Mouse (Mus musculus): ENCODE results near the gene Plxnc1. TPM values are rescaled to one million over a fixed set of nuclear protein-coding genes. Genes with fewer than 3 reads are reported as not detected.
A peak's percentile ranks its signal among the peaks of the same experiment; 100 is the strongest.

Plxnc1 gene
- total RNA-seq, 1 experiment = 1.1 TPM

- H3K36me3 ChIP-seq (ENCODE audit: control insufficient read depth, insufficient read depth, low read length, poor library complexity, severe bottlenecking) = no peaks in the 10 kb centered on the region
- no peak overlapping the region for H3K9ac ChIP-seq (ENCODE audit: insufficient read depth, low read depth, low read length, poor library complexity, severe bottlenecking)
- no peak overlapping the region for H3K4me3 ChIP-seq (ENCODE audit: insufficient read depth in 1 of 2, low read depth in 1 of 2, low read length in 2 of 2, poor library complexity in 1 of 2, severe bottlenecking in 1 of 2)
- in situ Hi-C loops (cut with MboI; ENCODE audit: low sequenced_read_pairs in 2 of 2, unreplicated experiment in 2 of 2) = loop anchor here (25.0 kb wide), 2 partner anchors 184 to 309 kb away; no protein-coding TSS in a partner anchor
- TF ChIP-seq MAFK (IDR thresholded peaks at IDR 0.05; ENCODE audit: insufficient read depth, low read depth, low read length) = no peak
- no peak for TF ChIP-seq ZNF384 (IDR thresholded peaks at IDR 0.05; ENCODE audit: low read depth, low read length)
- H3K27ac ChIP-seq (ENCODE audit: insufficient read depth, low read depth, low read length, poor library complexity, severe bottlenecking) = no peak overlapping the region
- DNase-seq (ENCODE audit: low read depth, low spot score) = no peak
- H3K4me1 ChIP-seq (ENCODE audit: control insufficient read depth in 2 of 2, insufficient read depth in 2 of 2, low read length in 2 of 2, poor library complexity in 1 of 2) = 0 out of 4 replicates have a peak, but pooled peaks cover 0 to 3% of the 10 kb centered on the region in 2 experiments
- H3K9me3 ChIP-seq (ENCODE audit: control insufficient read depth, insufficient read depth, low read depth, low read length) = no peaks in the 10 kb centered on the region
Measured at GRCm38 (mm10) chr10:94978265-94978822, 33.7 kb upstream of the Plxnc1 start.

- H3K4me1 ChIP-seq (ENCODE audit: control insufficient read depth in 2 of 2, insufficient read depth in 2 of 2, low read length in 2 of 2, poor library complexity in 1 of 2) = 0 out of 4 replicates have a peak, but pooled peaks cover 0 to 3% of the 10 kb centered on the region in 2 experiments
- TF ChIP-seq ZNF384 (IDR thresholded peaks at IDR 0.05; ENCODE audit: low read depth, low read length) (no peak), ZC3H11A (IDR thresholded peaks at IDR 0.05; ENCODE audit: borderline replicate concordance, low read depth, low read length) (peak; percentile 13; the same call in 1 of the 2 replicates), HCFC1 (IDR thresholded peaks at IDR 0.05; ENCODE audit: borderline replicate concordance, insufficient read depth, low read length) (no peak), MAFK (IDR thresholded peaks at IDR 0.05; ENCODE audit: insufficient read depth, low read depth, low read length) (no peak), CHD2 (IDR thresholded peaks at IDR 0.05; ENCODE audit: low read depth, low read length) (no peak)
- peak; percentile 67 for DNase-seq (ENCODE audit: low read depth, low spot score)
- in situ Hi-C loops (cut with MboI; ENCODE audit: low sequenced_read_pairs in 2 of 2, unreplicated experiment in 2 of 2) = loop anchor here (25.0 kb wide), 2 partner anchors 186 to 311 kb away; no protein-coding TSS in a partner anchor
- H3K9ac ChIP-seq (ENCODE audit: insufficient read depth, low read depth, low read length, poor library complexity, severe bottlenecking) = no peak overlapping the region
- no peak overlapping the region for H3K27ac ChIP-seq (ENCODE audit: insufficient read depth, low read depth, low read length, poor library complexity, severe bottlenecking)
- H3K36me3 ChIP-seq (ENCODE audit: control insufficient read depth, insufficient read depth, low read length, poor library complexity, severe bottlenecking) = no peaks in the 10 kb centered on the region
- H3K9me3 ChIP-seq (ENCODE audit: control insufficient read depth, insufficient read depth, low read depth, low read length) = no peaks in the 10 kb centered on the region
- H3K4me3 ChIP-seq (ENCODE audit: insufficient read depth in 1 of 2, low read depth in 1 of 2, low read length in 2 of 2, poor library complexity in 1 of 2, severe bottlenecking in 1 of 2) = no peak overlapping the region
Measured at GRCm38 (mm10) chr10:94976329-94976728, 31.7 kb upstream of the Plxnc1 start.

GRCm38 (mm10) chr10:94975099-94975496 is 30.5 kb upstream of the Plxnc1 start:
- DNase-seq (ENCODE audit: low read depth, low spot score) = no peak
- in situ Hi-C loops (cut with MboI; ENCODE audit: low sequenced_read_pairs in 2 of 2, unreplicated experiment in 2 of 2) = loop anchor here (25.0 kb wide), 2 partner anchors 187 to 312 kb away; no protein-coding TSS in a partner anchor

DNA sequence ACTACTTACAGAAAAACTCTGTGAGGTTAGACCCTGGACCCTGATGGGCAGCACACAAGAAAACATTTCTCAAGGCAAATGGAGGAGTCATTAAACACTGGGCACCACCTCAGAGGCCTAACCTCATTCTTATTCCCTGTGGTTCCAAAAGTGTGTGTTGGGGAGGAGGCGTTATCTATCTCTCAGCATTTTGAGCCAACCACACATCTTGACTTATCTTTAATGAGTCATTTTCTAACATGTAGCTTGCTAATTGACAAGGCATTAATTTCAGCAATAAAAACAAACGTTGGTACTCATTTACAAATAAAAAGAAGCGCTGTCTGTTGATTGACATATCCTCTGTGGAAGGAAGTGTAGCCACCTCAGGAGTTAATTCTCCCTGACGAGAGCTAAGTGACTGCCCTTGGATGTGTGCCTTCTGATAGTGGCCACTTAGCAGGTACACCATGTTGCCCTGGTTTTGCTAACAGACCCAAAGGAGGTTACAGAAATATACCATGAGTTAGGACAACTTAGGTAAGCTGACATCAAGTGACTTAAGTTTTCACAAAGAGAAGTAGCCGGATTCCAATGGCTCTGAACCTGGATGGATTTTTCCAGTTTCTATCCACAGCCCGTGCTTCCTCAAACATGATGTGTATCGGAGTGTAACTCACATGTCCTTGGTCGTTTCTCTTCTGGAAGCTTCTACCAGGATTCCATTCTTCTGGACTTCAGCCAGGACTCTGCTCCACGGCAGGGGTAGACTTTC is 29.9 kb upstream of the Plxnc1 start:
- Histone ChIP-seq H3K36me3 (ENCODE audit: control insufficient read depth, insufficient read depth, low read length, poor library complexity, severe bottlenecking) (no peaks in the 10 kb centered on the region), H3K9ac (ENCODE audit: insufficient read depth, low read depth, low read length, poor library complexity, severe bottlenecking) (no peak overlapping the region), H3K4me1 (ENCODE audit: control insufficient read depth in 2 of 2, insufficient read depth in 2 of 2, low read length in 2 of 2, poor library complexity in 1 of 2) (0 out of 4 replicates have a peak, but pooled peaks cover 0 to 3% of the 10 kb centered on the region in 2 experiments), H3K9me3 (ENCODE audit: control insufficient read depth, insufficient read depth, low read depth, low read length) (no peaks in the 10 kb centered on the region), H3K4me3 (ENCODE audit: insufficient read depth in 1 of 2, low read depth in 1 of 2, low read length in 2 of 2, poor library complexity in 1 of 2, severe bottlenecking in 1 of 2) (no peak overlapping the region), H3K27ac (ENCODE audit: insufficient read depth, low read depth, low read length, poor library complexity, severe bottlenecking) (no peak overlapping the region)
- DNase-seq (ENCODE audit: low read depth, low spot score) = no peak
- TF ChIP-seq CHD2 (IDR thresholded peaks at IDR 0.05; ENCODE audit: low read depth, low read length) = no peak
- TF ChIP-seq MAFK (IDR thresholded peaks at IDR 0.05; ENCODE audit: insufficient read depth, low read depth, low read length) = no peak
- no peak for TF ChIP-seq HCFC1 (IDR thresholded peaks at IDR 0.05; ENCODE audit: borderline replicate concordance, insufficient read depth, low read length)
- TF ChIP-seq ZNF384 (IDR thresholded peaks at IDR 0.05; ENCODE audit: low read depth, low read length) = no peak
- no peak for TF ChIP-seq ZC3H11A (IDR thresholded peaks at IDR 0.05; ENCODE audit: borderline replicate concordance, low read depth, low read length)
- in situ Hi-C loops (cut with MboI; ENCODE audit: low sequenced_read_pairs in 2 of 2, unreplicated experiment in 2 of 2) = loop anchor here (25.0 kb wide), 3 partner anchors 188 to 313 kb away; partner anchors contain the start of gene Cep83 (in 1 of the 2)

More at GRCm38 (mm10) chr10:94975099-94975496, 30.5 kb upstream of the Plxnc1 start:
- H3K9me3 ChIP-seq (ENCODE audit: control insufficient read depth, insufficient read depth, low read depth, low read length) = no peaks in the 10 kb centered on the region
- no peaks in the 10 kb centered on the region for H3K36me3 ChIP-seq (ENCODE audit: control insufficient read depth, insufficient read depth, low read length, poor library complexity, severe bottlenecking)
- H3K4me3 ChIP-seq (ENCODE audit: insufficient read depth in 1 of 2, low read depth in 1 of 2, low read length in 2 of 2, poor library complexity in 1 of 2, severe bottlenecking in 1 of 2) = no peak overlapping the region
- TF ChIP-seq ZNF384 (IDR thresholded peaks at IDR 0.05; ENCODE audit: low read depth, low read length) (no peak), CHD2 (IDR thresholded peaks at IDR 0.05; ENCODE audit: low read depth, low read length) (no peak), MAFK (IDR thresholded peaks at IDR 0.05; ENCODE audit: insufficient read depth, low read depth, low read length) (no peak), ZC3H11A (IDR thresholded peaks at IDR 0.05; ENCODE audit: borderline replicate concordance, low read depth, low read length) (no peak), HCFC1 (IDR thresholded peaks at IDR 0.05; ENCODE audit: borderline replicate concordance, insufficient read depth, low read length) (no peak)
- 0 out of 4 replicates have a peak, but pooled peaks cover 0 to 3% of the 10 kb centered on the region in 2 experiments for H3K4me1 ChIP-seq (ENCODE audit: control insufficient read depth in 2 of 2, insufficient read depth in 2 of 2, low read length in 2 of 2, poor library complexity in 1 of 2)
- H3K27ac ChIP-seq (ENCODE audit: insufficient read depth, low read depth, low read length, poor library complexity, severe bottlenecking) = no peak overlapping the region
- H3K9ac ChIP-seq (ENCODE audit: insufficient read depth, low read depth, low read length, poor library complexity, severe bottlenecking) = no peak overlapping the region
